Mouse (Mus musculus): ENCODE measurements around the gene Rhag. TPM values are rescaled to one million over a fixed set of nuclear protein-coding genes. Genes with fewer than 3 reads are reported as not detected.

Gene Rhag
- polyA plus RNA-seq, 1 experiment from 2014 or later, result 0.80 TPM

DNA sequence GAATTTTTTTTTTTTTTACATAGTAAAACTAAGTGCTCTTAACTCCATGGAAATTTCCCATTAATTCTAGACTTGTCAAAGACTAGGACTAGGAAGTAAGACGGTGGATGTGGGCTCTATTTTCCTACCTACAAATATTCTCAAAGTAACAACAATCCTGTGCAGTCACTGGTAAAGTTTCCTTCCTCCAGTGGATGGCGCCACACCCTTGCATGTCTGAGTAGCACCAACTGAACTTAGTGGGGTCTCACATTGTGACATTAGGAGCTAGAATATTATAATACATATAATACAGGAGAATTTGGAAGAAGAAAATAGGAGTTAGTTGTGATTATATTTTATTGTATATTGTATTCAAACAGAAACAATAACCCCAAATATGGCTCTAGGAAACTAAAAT is 20.9 kb downstream of the Rhag start:
- no peak overlapping the region for H3K27ac ChIP-seq (replicated peaks in 1 of 2; ENCODE audit: control insufficient read depth in 1 of 2, insufficient read depth in 1 of 2, low read depth in 2 of 2, low read length in 2 of 2)
- H3K36me3 ChIP-seq (ENCODE audit: control insufficient read depth, insufficient read depth, low read length), result no peaks in the 10 kb centered on the region
- H3K27me3 ChIP-seq (ENCODE audit: control insufficient read depth, insufficient read depth, low read length), result no peaks in the 10 kb centered on the region
- H3K4me1 ChIP-seq (ENCODE audit: control insufficient read depth in 2 of 2, insufficient read depth in 2 of 2, low read length in 2 of 2), result no peaks in the 10 kb centered on the region
- no peak overlapping the region for H3K9ac ChIP-seq (ENCODE audit: low read length)
- H3K9me3 ChIP-seq (ENCODE audit: control insufficient read depth, low read length), result no peaks in the 10 kb centered on the region
- no peak for ATAC-seq (ENCODE audit: insufficient number of reproducible peaks, insufficient read depth, low FRiP score, low read depth)
- no peak overlapping the region for H3K4me2 ChIP-seq (ENCODE audit: low read length)
- WGBS, result 35% methylated on average over 2 of the region's 2 CpGs
- no peak overlapping the region for H3K4me3 ChIP-seq (ENCODE audit: control insufficient read depth in 1 of 2, insufficient read depth in 1 of 2, low read depth in 1 of 2, low read length in 2 of 2)

DNA sequence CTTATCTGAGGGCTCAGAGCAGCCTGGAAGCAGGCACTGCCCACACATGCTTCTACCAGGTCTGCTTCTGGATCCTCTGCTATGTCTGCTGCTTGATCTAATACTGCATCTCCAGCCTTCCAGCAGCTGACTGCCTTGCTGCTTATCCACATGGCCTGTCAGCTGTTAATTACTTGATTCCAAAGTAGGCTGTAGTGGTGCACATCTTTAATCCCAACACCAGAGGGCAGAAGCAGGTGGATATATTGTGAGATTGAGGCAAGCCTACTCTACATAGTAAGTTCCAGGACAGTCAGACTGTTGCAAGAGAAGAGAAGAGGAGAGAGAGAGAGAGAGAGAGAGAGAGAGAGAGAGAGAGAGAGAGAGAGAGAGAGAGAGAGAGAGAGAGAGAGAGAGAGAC is 26.4 kb downstream of the Rhag start:
- H3K4me2 ChIP-seq (ENCODE audit: low read length), result no peak overlapping the region
- H3K9ac ChIP-seq (ENCODE audit: low read length), result no peak overlapping the region
- no peak overlapping the region for H3K27ac ChIP-seq (replicated peaks in 1 of 2; ENCODE audit: control insufficient read depth in 1 of 2, insufficient read depth in 1 of 2, low read depth in 2 of 2, low read length in 2 of 2)
- H3K36me3 ChIP-seq (ENCODE audit: control insufficient read depth, insufficient read depth, low read length), result no peaks in the 10 kb centered on the region
- no peak for ATAC-seq (ENCODE audit: insufficient number of reproducible peaks, insufficient read depth, low FRiP score, low read depth)
- no peak overlapping the region for H3K4me3 ChIP-seq (ENCODE audit: control insufficient read depth in 1 of 2, insufficient read depth in 1 of 2, low read depth in 1 of 2, low read length in 2 of 2)
- H3K9me3 ChIP-seq (ENCODE audit: control insufficient read depth, low read length), result no peaks in the 10 kb centered on the region
- H3K27me3 ChIP-seq (ENCODE audit: control insufficient read depth, insufficient read depth, low read length), result no peaks in the 10 kb centered on the region
- no peaks in the 10 kb centered on the region for H3K4me1 ChIP-seq (ENCODE audit: control insufficient read depth in 2 of 2, insufficient read depth in 2 of 2, low read length in 2 of 2)

DNA sequence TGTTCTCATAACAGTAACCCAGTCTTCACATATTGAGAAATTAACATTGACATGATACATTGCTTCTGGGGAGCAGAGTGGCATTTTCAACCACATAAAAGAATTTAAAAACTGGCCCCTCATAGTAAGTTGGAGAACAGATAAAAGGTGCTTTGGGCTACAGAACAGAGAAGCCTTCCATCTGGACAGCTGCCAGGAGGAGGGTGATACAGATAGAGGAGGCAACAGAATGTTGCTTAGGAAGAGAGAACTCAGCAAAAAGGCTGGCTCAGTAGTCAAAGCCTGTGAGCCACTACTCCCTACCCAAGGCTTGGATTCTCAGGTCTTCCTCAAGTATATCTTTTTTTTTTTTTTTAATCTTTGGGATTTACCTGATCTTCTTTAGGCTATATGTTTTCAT is 44.1 kb downstream of the Rhag start:
- no peak for ATAC-seq (ENCODE audit: insufficient number of reproducible peaks, insufficient read depth, low FRiP score, low read depth)
- Histone ChIP-seq H3K36me3 (ENCODE audit: control insufficient read depth, insufficient read depth, low read length) (no peaks in the 10 kb centered on the region), H3K9ac (ENCODE audit: low read length) (no peak overlapping the region), H3K4me3 (ENCODE audit: control insufficient read depth in 1 of 2, insufficient read depth in 1 of 2, low read depth in 1 of 2, low read length in 2 of 2) (no peak overlapping the region), H3K4me2 (ENCODE audit: low read length) (no peak overlapping the region), H3K27ac (replicated peaks in 1 of 2; ENCODE audit: control insufficient read depth in 1 of 2, insufficient read depth in 1 of 2, low read depth in 2 of 2, low read length in 2 of 2) (no peak overlapping the region), H3K9me3 (ENCODE audit: control insufficient read depth, low read length) (no peaks in the 10 kb centered on the region), H3K27me3 (ENCODE audit: control insufficient read depth, insufficient read depth, low read length) (no peaks in the 10 kb centered on the region), H3K4me1 (ENCODE audit: control insufficient read depth in 2 of 2, insufficient read depth in 2 of 2, low read length in 2 of 2) (no peaks in the 10 kb centered on the region)

DNA sequence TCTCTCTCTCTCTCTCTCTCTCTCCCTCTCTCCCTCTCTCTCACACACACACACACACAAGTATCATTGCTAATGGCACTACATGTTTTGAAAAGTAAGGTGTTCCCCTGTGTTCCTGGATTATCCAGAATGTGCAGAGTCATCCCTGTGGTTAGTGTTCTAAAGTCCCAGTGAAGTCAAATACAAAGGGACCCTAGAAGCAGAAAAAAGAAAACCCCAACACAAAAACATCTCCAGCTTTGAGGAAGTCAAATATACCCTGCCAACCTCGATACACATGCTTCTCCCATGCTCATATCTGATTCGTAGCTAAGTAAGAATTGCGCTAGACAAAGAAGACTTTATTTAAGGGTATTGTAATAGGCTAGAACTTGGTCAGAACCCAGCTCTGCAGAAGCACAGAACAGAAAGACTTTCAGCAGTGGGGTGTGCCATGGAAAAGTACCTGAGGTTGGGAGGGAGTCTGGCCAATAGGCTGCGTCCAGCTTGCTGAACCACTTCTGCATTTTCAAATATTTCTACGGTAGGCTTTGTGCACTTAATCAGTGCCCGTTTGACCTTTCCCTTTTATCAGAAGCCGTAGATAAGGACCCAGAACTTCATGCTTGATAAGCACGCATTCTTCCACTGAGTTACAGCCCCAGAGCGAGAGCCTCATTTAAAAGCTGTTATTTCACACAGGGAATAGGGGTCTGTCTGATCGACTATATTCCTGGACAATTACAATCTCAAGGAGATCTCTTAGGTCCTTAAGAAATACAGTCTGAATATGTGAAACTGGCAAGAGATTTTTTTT is 58.2 kb downstream of the Rhag start:
- H3K9ac ChIP-seq (ENCODE audit: low read length), result peak overlapping the region; percentile 18; the same call in 1 of the 2 replicates
- WGBS, result 9% methylated on average over 10 of the region's 10 CpGs
- peaks cover 3 to 11% of the 10 kb centered on the region in 2 experiments for H3K4me1 ChIP-seq (ENCODE audit: control insufficient read depth in 2 of 2, insufficient read depth in 2 of 2, low read length in 2 of 2)
- H3K36me3 ChIP-seq (ENCODE audit: control insufficient read depth, insufficient read depth, low read length), result no peaks in the 10 kb centered on the region
- H3K27ac ChIP-seq (replicated peaks in 1 of 2; ENCODE audit: control insufficient read depth in 1 of 2, insufficient read depth in 1 of 2, low read depth in 2 of 2, low read length in 2 of 2), result peak overlapping the region in 1 of 2 experiments; percentile 56; a peak in 2 of 4 replicates
- ATAC-seq (ENCODE audit: insufficient number of reproducible peaks, insufficient read depth, low FRiP score, low read depth), result no peak
- no peak overlapping the region for H3K4me3 ChIP-seq (ENCODE audit: control insufficient read depth in 1 of 2, insufficient read depth in 1 of 2, low read depth in 1 of 2, low read length in 2 of 2)
- H3K9me3 ChIP-seq (ENCODE audit: control insufficient read depth, low read length), result no peaks in the 10 kb centered on the region
- H3K27me3 ChIP-seq (ENCODE audit: control insufficient read depth, insufficient read depth, low read length), result no peaks in the 10 kb centered on the region
- H3K4me2 ChIP-seq (ENCODE audit: low read length), result peak overlapping the region; percentile 50

DNA sequence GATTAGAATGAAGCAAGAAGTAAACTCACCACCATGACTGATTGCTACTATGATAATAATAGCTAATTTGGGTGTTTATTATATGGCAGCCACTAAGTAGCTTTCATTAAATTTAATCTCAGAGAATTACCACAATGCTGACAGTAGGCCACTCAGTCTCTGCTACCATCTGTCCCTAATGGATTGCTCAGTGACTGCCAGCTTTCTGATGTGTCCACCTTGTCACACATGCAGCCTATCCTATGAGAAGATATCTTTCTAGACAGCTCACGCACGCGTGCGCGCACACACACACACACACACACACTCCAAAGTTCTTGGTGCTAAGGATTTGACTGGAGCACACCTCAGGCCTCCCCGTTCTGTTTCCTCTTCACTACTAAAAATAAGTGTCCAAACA is 61.7 kb downstream of the Rhag start:
- no peak overlapping the region for H3K4me2 ChIP-seq (ENCODE audit: low read length)
- H3K27ac ChIP-seq (replicated peaks in 1 of 2; ENCODE audit: control insufficient read depth in 1 of 2, insufficient read depth in 1 of 2, low read depth in 2 of 2, low read length in 2 of 2), result no peak overlapping the region
- H3K27me3 ChIP-seq (ENCODE audit: control insufficient read depth, insufficient read depth, low read length), result no peaks in the 10 kb centered on the region
- H3K4me1 ChIP-seq (ENCODE audit: control insufficient read depth in 2 of 2, insufficient read depth in 2 of 2, low read length in 2 of 2), result peaks cover 3 to 18% of the 10 kb centered on the region in 2 experiments
- no peaks in the 10 kb centered on the region for H3K36me3 ChIP-seq (ENCODE audit: control insufficient read depth, insufficient read depth, low read length)
- 88% methylated on average over 6 of the region's 6 CpGs for WGBS
- H3K9ac ChIP-seq (ENCODE audit: low read length), result no peak overlapping the region
- no peak overlapping the region for H3K4me3 ChIP-seq (ENCODE audit: control insufficient read depth in 1 of 2, insufficient read depth in 1 of 2, low read depth in 1 of 2, low read length in 2 of 2)
- ATAC-seq (ENCODE audit: insufficient number of reproducible peaks, insufficient read depth, low FRiP score, low read depth), result no peak
- H3K9me3 ChIP-seq (ENCODE audit: control insufficient read depth, low read length), result no peaks in the 10 kb centered on the region

DNA sequence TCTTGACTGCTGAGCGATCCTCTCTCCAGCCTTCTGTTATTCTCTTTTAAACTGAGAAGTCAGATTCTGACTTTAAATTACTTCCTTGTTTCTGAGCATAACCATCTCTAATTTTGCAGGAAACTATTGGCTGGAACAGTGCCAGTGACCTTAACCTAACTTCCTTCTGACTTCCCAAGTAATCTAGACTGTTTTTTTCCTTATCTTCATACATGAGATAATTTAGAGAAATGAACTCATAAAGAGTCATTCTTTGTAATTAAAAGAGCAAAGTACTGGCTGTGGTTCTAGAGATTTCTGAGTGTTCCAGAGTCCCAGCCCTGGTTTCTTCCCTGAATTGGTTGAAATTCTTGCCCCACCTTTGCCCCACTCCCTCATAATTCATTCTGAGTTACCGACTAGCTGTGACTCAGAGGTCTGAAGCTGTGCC is 62.7 kb downstream of the Rhag start:
- Histone ChIP-seq H3K4me2 (ENCODE audit: low read length) (no peak overlapping the region), H3K4me3 (ENCODE audit: control insufficient read depth in 1 of 2, insufficient read depth in 1 of 2, low read depth in 1 of 2, low read length in 2 of 2) (no peak overlapping the region), H3K36me3 (ENCODE audit: control insufficient read depth, insufficient read depth, low read length) (no peaks in the 10 kb centered on the region), H3K27ac (replicated peaks in 1 of 2; ENCODE audit: control insufficient read depth in 1 of 2, insufficient read depth in 1 of 2, low read depth in 2 of 2, low read length in 2 of 2) (no peak overlapping the region), H3K4me1 (ENCODE audit: control insufficient read depth in 2 of 2, insufficient read depth in 2 of 2, low read length in 2 of 2) (peaks cover 3 to 25% of the 10 kb centered on the region in 2 experiments), H3K9me3 (ENCODE audit: control insufficient read depth, low read length) (no peaks in the 10 kb centered on the region), H3K27me3 (ENCODE audit: control insufficient read depth, insufficient read depth, low read length) (no peaks in the 10 kb centered on the region), H3K9ac (ENCODE audit: low read length) (no peak overlapping the region)
- WGBS, result 51% methylated on average over 2 of the region's 2 CpGs
- no peak for ATAC-seq (ENCODE audit: insufficient number of reproducible peaks, insufficient read depth, low FRiP score, low read depth)

DNA sequence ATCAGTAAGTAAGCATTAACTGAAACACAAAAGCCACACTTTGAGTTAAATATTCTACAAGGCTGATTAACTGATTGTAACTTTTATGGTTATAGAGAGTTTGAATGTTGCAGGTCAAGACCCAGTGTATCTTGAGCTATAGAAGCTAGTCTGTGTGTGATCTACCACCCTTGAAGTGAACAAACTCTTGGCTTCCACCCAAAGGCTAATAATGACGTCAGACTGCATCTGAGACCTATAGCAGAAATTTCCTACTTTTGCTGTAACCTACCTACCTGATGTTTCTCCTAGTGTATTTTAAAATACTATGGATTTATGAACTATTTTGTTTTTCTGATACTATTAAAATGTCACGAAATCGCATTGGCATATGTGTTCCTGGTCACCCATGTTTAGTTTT is 63.8 kb downstream of the Rhag start:
- H3K36me3 ChIP-seq (ENCODE audit: control insufficient read depth, insufficient read depth, low read length), result no peaks in the 10 kb centered on the region
- no peak overlapping the region for H3K27ac ChIP-seq (replicated peaks in 1 of 2; ENCODE audit: control insufficient read depth in 1 of 2, insufficient read depth in 1 of 2, low read depth in 2 of 2, low read length in 2 of 2)
- H3K4me3 ChIP-seq (ENCODE audit: control insufficient read depth in 1 of 2, insufficient read depth in 1 of 2, low read depth in 1 of 2, low read length in 2 of 2), result no peak overlapping the region
- H3K9ac ChIP-seq (ENCODE audit: low read length), result no peak overlapping the region
- WGBS, result 76% methylated on average over 3 of the region's 3 CpGs
- H3K27me3 ChIP-seq (ENCODE audit: control insufficient read depth, insufficient read depth, low read length), result no peaks in the 10 kb centered on the region
- H3K4me2 ChIP-seq (ENCODE audit: low read length), result no peak overlapping the region
- ATAC-seq (ENCODE audit: insufficient number of reproducible peaks, insufficient read depth, low FRiP score, low read depth), result no peak
- no peaks in the 10 kb centered on the region for H3K9me3 ChIP-seq (ENCODE audit: control insufficient read depth, low read length)
- H3K4me1 ChIP-seq (ENCODE audit: control insufficient read depth in 2 of 2, insufficient read depth in 2 of 2, low read length in 2 of 2), result peaks cover 0 to 14% of the 10 kb centered on the region in 2 experiments; a peak in 2 of 4 replicates

DNA sequence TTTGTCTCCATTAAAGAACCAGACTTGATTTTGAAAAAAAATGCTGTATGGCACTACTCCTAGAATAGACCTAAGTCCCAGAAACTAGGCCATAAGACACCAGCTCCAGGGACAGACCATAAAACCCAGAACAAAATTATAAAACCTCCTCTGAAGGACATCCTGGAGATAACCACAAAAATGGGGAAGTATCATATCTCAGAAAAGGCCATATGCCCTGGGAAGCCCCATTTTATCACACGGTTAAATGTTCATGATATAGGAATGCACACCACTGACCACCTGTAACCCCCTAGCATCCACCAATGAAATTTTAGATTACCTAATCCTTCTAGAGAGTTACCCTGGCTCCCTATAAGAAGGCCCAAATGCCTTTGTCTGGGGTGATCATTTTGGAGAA is 64.6 kb downstream of the Rhag start:
- Histone ChIP-seq H3K27ac (replicated peaks in 1 of 2; ENCODE audit: control insufficient read depth in 1 of 2, insufficient read depth in 1 of 2, low read depth in 2 of 2, low read length in 2 of 2) (no peak overlapping the region), H3K27me3 (ENCODE audit: control insufficient read depth, insufficient read depth, low read length) (no peaks in the 10 kb centered on the region), H3K4me3 (ENCODE audit: control insufficient read depth in 1 of 2, insufficient read depth in 1 of 2, low read depth in 1 of 2, low read length in 2 of 2) (no peak overlapping the region), H3K4me1 (ENCODE audit: control insufficient read depth in 2 of 2, insufficient read depth in 2 of 2, low read length in 2 of 2) (peaks cover 0 to 14% of the 10 kb centered on the region in 2 experiments; a peak in 2 of 4 replicates), H3K9me3 (ENCODE audit: control insufficient read depth, low read length) (no peaks in the 10 kb centered on the region), H3K4me2 (ENCODE audit: low read length) (no peak overlapping the region), H3K36me3 (ENCODE audit: control insufficient read depth, insufficient read depth, low read length) (no peaks in the 10 kb centered on the region), H3K9ac (ENCODE audit: low read length) (no peak overlapping the region)
- ATAC-seq (ENCODE audit: insufficient number of reproducible peaks, insufficient read depth, low FRiP score, low read depth), result no peak
- WGBS, result 79% methylated on average over 1 of the region's 1 CpGs

All from heart, embryonic 14.5 days (tissue).